Mouse (Mus musculus) CH12.LX (cell line): ENCODE measurements at regions not wholly inside any gene's neighbourhood (a gene's known extent, or its start where the extent isn't known, plus 50 kb on each side); places are given as distances from the start of the nearest gene placed in this dataset.

ENCODE experiments used
- CHD2 ChIP-seq: IDR thresholded peaks from 2 replicates; pipeline ENCODE4 v1.6.1; 2011; ENCODE audit warnings: low read length, improper control_type of control experiment
- CTCF ChIP-seq, 2 experiments: IDR thresholded peaks in 1 of 2; conservative IDR thresholded peaks in 1 of 2; 2 replicates each; pipeline ENCODE4 v1.5.1; 2011 to 2012; ENCODE audit warnings: low read depth in 2 of 2, low read length in 2 of 2, improper control_type of control experiment in 1 of 2, inconsistent platforms in 1 of 2, mild to moderate bottlenecking in 1 of 2, moderate library complexity in 1 of 2
- E2F4 ChIP-seq: IDR thresholded peaks from 2 replicates; pipeline ENCODE4 v1.6.1; 2011; ENCODE audit warnings: low read depth, low read length, improper control_type of control experiment; ENCODE audit not compliant: insufficient replicate concordance
- GABPA ChIP-seq: IDR thresholded peaks from 2 replicates; pipeline ENCODE4 v1.6.1; 2012; ENCODE audit warnings: low read depth, low read length, improper control_type of control experiment, inconsistent platforms; ENCODE audit not compliant: insufficient replicate concordance
- KAT2A ChIP-seq: IDR thresholded peaks from 2 replicates; pipeline ENCODE4 v1.6.1; 2012; ENCODE audit warnings: low read length, improper control_type of control experiment, inconsistent platforms; ENCODE audit not compliant: insufficient replicate concordance
- MAZ ChIP-seq: IDR thresholded peaks from 2 replicates; pipeline ENCODE4 v1.6.1; 2012; ENCODE audit warnings: low read depth, mild to moderate bottlenecking, inconsistent platforms, low read length, improper control_type of control experiment, moderate library complexity
- MXI1 ChIP-seq: IDR thresholded peaks from 2 replicates; pipeline ENCODE4 v1.6.1; 2011; ENCODE audit warnings: mild to moderate bottlenecking, low read depth, low read length, improper control_type of control experiment

GRCm38 (mm10) chr11:111953421-111953820 lies 828.6 kb upstream of the Sox9 start:
- TF ChIP-seq E2F4 = no peak
- no peak for TF ChIP-seq KAT2A
- TF ChIP-seq CTCF (conservative IDR thresholded peaks at IDR 0.05 in 1 of 2, IDR thresholded peaks at IDR 0.05 in 1 of 2; ENCODE audit: low read depth in 2 of 2, low read length in 2 of 2) = no peak
- no peak for TF ChIP-seq MXI1
- TF ChIP-seq CHD2 = no peak
- no peak for TF ChIP-seq GABPA
- no peak for TF ChIP-seq MAZ
